Mouse (Mus musculus): ENCODE measurements around the gene Mdga2.

Mdga2 gene

DNA sequence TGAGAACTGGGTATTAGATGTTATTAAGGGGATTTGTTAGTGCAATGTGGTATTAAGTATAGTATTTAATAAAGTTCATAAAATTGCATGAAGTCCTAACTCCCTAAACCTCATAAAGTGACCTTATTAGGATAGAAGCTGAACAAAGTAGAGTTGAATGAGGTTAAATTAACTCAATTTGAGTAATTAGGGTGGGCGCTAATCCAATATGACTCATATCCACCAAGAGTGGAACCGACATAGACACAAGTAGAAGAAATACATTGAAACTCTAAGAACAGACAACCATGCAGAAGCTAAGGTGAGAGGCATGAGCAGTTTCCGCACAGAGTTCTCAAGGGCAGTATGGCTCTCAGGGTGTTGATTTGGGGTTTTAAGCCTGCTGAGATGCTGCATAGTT is 165.7 kb downstream of the Mdga2 start:
- no peak for DNase-seq (ENCODE audit: low read depth)

DNA sequence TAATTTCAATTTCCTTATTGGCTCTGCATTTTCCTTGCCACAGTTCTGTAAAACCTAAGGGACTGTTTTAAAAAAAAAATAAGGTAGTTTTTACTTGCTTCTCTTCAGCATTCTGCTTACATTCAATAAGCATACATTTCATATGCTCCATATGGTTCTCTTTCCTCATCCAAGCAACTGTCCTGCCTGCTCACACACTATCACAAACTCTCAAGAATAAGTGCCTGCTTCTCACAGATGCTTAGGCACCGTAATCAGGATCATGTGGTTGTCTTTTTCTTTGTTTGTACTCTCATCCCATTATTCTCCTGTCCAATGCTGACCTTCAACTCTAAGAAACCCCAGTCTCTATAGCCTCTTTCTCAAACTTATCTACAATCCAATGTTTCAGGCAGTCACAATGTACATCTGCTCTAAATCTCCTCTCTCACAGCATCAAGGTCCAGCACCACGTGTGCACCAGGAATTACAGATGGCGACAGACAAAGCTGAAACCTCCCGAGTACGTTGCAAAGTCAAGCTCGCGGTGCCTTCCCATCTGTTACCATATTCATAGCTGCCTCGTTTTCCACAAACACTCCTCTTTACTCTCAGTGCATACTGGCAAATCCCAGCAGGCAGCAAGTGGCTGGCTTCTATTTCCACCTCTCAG is 177.1 kb downstream of the Mdga2 start:
- DNase-seq (ENCODE audit: low read depth): no peak

DNA sequence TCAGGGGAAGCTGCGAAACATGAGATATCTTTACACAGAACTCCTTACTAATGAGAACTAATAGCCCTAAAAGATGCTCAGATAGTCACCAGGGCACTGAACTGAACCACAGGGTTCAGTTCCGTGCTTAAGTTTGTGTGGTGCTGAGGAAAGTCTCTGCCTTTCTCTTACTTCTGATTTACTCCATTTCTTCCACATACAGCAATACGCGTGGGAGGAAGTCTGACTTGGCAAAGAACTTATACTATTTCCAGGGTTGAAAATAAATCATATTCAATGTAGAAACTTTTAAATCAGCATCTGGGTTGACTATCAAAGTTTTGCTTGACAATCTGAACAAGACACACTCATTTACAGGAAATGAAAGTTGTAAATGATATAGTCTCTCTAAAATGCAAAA is 180.5 kb downstream of the Mdga2 start:
- no peak for DNase-seq (ENCODE audit: low read depth)

DNA sequence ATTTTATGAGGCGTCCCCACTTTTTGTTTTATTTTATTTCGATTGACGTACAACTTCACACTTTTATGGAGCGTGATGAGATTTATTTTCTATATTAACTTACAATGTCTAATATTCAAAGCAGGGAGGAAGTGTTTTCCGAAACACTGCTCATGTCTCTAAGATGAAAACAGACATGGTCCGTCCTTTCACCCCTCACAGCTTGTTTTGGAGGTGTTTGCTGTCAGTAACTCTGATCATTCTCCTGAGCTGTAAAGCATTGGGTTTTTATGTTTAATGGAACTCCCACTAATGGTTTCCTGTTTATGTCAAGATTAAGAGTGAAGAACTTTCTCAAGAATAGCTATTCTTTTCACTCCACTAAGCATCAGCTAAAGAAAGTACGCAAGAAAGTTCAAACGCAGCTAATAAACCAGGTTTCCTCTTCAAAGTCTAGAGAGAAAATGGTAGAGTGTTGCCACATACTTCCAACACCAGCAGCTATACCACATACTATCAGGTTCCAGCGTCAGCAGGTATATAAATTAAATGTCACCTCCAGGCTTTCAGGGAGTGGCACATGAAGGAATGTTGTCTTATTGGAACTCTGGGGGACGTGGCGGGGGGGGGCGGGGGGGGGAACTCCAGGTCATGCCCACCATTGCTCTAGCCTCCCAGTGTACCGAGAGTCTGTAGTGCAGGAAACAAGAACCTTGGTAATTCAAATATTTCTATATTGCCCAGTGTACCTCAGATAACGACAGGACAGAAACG is 186.7 kb downstream of the Mdga2 start:
- no peak for DNase-seq (ENCODE audit: low read depth)

DNA sequence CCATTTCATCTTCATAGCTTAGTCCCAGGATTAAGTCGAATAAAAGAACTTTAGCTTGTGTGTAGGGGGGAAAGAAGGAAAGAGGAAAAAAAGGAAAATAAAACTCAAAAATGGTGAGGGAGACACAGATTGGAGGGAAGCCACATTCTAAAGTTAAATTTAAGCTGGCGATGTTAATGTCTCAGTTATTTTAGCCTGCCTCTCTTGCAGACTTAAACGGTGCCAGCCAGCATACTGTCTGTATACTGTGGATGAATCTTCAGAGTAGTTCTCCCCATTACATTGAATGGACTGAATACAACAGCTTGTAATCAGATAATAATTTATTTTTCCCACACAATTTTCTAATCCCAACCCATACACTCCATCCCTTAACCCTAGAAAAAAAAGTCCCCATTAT is 205.2 kb downstream of the Mdga2 start:
- DNase-seq (ENCODE audit: low read depth): no peak

DNA sequence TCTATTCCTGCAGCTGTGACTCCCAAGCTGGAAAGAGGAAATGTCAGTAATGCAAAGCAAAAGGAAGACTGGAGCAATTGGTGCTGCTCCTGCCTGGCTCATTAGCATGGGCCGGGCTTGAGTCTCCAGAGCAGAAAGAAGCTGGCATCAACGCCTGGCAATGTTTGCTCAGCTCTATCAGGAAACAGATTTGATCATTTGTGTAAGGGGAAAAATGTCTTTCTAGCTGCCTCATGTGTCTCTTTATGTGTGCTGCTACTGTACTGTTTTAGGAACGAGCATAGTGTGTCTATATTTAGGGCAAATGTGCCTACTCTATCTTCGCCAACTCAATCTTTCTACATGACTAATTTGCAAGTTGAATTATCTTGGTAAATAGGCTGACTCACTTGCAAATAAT is 211.0 kb downstream of the Mdga2 start:
- no peak for DNase-seq (ENCODE audit: low read depth)

DNA sequence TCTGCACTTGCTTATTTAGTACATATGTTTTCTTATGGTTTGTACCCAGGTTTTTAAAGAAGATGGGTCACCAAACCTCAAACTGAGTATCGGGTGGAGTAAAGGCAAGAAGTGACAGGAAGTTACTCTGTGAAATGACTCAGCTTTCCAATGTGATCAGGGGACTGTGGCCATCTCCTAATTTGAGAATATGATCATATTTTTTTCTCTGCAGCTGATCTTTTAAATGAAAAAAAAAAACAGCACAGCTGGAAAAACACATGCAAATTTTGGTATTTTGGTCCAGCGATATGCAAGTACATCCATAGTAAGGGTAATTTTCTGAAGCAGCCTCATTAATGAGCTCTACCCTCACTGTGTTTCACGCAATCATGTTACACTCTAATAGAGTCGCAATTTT is 212.0 kb downstream of the Mdga2 start:
- DNase-seq (ENCODE audit: low read depth): no peak

DNA sequence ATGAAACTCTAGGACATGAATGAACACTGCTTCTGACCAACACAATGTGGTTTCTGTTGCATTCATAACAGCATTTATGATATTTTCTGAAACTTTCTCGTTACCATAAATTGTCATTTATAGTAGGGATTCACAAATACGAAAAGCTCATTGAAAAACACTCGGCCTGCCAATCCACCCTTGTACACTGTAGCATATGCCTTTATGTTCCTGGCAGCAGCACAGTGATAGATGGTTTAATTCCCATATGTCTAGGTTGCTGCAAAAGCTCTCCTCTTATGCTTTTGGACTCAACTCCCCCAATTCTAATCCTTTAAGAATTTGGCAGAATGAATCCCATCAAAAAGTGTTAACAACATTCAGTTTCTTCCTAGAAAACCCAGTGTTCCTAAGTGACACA is 213.2 kb downstream of the Mdga2 start:
- no peak for DNase-seq (ENCODE audit: low read depth)

DNA sequence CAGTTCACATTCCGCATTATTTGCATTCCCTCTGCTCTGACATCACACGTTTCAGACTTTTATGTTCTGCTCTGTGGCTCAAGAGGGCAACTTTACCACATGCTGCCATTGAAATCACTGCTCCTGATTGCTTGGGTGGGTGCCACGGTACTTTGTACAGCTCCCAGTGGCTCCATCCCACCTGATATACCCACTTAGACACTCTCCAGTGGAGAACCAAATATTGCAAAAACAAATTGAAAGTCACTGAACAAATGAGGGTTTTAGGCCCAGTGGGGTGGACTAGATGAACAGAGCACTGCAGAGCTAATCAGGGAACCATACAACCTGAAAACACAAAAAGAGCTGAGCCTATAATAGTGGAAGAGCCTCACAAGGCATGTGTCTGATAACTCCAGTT is 268.2 kb downstream of the Mdga2 start:
- no peak for DNase-seq (ENCODE audit: low read depth)

DNA sequence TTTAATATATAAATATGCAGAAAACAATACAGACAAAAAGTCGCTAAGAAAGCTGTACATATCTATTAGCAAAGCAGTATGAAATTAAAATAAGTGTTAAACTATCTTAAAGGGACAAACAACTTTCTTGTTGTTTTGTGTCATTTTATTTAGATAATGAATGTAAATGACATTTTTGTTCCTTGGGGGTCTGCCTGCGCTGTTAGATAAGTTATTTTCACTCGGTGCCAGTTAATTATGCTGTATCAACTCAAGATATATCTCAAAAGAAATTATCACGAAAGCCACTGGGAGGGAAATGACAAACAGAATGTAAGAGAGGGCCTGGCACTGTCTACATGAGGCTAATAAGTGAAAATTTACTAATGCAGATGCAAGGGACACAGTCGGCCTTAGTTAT is 306.6 kb downstream of the Mdga2 start:
- DNase-seq (ENCODE audit: low read depth): no peak

DNA sequence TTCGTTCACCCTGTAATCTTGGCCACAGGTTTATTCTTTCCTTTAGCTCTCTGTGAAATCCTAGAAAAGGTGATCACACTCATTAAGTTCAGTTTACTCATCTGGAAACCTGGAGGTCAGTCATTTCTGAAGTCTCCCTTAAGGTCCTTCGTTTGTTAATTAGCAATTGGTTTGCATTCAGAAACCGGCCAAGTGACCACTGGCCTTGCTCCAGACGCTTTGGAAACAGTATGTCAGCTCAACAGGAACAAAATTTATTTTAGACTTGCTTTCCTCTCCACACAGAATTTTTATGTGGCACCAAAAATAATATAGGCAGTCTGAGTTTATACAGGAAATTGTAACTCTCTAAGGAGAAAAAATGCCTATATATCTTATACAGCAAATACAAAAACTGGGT is 323.0 kb downstream of the Mdga2 start:
- no peak for DNase-seq (ENCODE audit: low read depth)

DNA sequence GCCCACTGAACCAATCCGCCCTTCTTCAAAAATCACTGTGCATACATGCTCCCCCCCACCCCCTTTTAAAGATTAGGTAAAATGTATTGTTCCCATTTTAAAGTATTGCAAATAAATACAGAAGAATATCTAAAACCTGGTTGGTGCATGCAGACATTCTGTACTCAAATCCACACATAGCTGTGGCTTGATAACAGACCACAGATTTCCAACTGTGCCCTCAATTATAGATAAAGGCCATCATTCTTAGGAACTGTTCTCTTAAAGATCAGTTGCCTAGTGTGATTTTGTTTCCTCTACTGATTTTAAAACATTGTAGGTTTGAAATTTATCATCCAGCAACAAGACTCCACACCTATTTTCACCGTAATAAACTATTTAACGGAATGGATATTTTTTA is 325.6 kb downstream of the Mdga2 start:
- DNase-seq (ENCODE audit: low read depth): no peak

DNA sequence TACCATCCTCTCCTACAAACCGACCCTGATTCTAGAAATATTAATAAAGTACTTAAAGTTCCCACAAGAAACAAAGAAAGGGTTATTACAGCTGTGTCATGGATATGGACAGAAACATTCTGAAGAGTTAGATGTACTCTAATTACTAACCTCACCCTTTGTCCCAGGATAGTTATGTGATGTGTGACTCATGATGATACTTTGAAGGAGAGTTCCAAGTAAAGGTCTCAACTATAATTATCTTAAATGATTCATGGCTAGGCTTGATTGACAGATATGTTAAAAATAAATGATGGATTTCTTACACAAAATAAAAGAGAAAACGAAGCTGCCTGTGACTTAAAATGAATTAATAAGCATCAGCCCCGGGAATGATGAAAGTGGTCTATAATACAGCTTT is 332.1 kb downstream of the Mdga2 start:
- no peak for DNase-seq (ENCODE audit: low read depth)

DNA sequence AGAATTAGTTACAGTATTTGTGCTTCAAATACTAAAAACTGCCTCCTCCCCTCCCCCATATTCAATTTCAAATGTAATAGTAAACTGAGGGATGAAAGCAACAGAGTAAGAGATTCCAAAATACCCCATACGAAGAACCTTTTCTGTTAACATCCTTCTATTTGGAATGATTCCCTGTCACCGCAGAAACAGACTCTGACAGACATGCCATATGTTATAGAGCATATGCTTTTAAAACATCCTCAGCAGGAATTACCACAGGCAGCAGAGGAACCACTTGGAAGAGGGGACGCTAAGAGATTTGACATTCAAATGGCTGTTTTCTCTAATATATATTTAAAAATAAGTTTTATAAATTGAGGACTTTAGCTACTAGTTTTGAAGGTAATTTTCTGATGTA is 333.1 kb downstream of the Mdga2 start:
- DNase-seq (ENCODE audit: low read depth): no peak

DNA sequence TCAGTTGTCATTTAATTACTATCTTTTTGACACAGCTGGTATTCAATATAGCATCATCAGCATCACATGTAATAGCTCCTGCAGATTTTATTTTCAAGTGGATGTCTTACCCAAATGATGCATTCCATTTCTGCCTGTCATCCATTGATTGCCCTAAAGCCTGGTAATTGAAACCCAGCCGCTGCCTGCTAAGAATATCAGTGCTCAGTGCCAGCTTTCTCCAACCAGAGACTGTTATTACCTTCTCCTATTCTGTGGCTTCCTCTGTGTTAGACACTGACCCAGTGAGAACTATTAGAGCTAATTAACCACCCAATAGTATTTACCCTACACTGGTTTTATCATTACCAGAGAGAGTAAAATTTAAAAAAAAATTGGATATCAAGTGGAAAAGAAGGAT is 333.7 kb downstream of the Mdga2 start:
- no peak for DNase-seq (ENCODE audit: low read depth)

DNA sequence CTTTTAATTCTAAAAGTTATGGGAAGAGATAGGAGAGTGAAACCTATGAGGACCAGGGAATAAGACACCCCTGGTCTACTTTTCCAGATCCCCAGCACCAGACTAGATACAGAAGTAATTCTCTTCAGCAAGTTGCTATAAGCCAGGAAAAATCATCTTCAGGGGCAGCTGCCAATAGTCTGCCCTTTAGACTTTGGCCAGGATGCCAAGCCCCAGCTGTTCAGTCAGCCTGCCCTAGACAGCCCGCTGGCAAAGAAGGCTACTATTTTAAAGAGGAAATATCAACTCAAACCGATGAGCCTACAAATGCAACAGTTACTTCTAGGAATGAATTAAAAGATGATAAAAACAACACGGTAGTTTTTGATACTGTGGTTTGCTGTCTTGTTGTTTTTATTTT is 356.1 kb downstream of the Mdga2 start:
- no peak for DNase-seq (ENCODE audit: low read depth)

DNA sequence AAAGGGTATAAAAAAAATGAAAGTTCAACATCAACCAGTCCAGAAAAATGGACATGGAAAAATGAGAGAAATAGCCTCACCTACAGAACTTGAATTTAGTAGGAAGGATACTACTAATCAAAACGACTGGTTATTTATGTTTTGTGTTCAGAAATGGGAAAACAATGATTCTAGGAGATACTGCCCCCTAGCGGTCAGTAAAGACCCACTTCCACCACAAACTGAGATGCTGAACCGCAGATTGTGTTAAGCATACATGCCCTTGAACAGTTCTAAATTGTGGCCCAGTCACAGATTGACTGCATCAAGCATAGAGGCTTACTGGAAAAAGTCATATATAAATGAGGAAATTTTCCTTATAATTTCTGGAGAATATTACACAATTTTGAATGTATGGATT is 369.2 kb downstream of the Mdga2 start:
- peak; percentile 6 for DNase-seq (ENCODE audit: low read depth)

DNA sequence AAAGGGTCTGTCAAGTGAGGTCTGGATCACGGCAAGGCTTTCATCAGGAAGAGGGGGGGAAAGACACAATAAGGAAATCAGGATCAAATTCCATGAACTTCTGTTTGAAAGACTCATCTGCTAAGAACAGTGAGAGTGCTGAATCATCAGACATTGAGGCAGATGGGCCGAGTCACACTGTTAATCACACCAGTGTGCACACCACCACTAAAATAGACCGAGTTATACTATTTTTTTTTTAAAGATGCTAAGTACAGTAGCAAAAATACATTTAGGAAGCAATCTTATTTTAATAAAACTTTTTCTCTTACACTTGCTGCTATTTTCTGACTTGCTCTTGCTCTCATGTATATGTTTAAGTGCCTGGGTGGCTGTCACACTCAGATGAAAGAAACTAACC is 382.0 kb downstream of the Mdga2 start:
- DNase-seq (ENCODE audit: low read depth): no peak

DNA sequence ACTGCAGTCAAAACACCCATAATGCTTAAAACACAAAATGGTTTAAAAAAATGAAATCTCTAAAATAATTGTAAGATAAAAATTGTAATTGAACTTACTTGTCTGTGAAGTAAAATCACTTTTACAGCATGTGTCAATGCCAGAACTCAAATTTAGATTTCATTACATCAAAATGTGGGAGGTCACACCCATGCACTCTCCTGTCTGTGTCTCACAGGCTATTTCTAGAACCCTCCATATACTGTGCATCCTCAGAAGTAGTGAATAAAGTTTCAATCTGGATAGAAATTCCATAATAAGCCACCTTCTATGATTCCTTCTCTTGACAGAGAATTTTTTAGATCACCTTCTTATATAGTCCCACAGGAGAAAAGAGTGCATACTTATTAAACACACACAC is 466.7 kb downstream of the Mdga2 start:
- DNase-seq (ENCODE audit: low read depth): no peak

DNA sequence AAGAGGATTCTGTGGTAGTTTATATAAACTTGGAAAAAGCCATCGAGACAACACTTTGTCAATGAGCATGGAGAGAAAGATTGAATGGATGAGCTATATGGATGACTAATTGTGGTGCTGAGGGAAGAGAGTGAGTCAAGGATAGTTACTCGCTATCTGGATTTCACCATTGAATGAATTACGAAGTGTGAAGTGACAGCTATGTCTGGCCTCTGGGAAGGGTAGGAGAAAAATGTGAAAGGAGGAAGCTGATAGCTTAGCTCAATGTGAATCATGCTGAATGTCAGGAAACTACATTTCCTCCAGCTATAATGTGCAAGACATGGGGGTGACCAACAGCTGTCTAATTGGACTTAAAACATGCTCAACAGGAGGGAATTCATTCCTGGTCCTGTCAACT is 487.8 kb downstream of the Mdga2 start:
- DNase-seq (ENCODE audit: low read depth): no peak

DNA sequence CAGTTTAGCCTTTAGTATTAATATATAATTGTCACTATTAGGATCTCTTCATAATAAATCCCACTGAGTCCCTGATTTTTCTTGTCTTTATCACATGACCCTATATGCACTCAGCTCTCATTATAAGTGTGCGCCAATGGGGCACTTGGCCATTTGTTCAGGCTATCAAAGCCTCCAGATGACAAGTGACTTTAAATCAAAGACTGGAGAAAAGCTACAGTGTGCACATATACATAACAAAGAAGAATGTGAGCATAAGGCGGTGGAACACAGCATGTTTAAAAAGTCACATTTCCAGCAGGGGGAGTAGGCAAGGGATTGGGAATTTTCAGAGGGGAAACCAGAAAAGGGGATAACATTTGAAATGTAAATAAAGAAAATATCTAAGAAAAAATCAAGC is 497.9 kb downstream of the Mdga2 start:
- no peak for DNase-seq (ENCODE audit: low read depth)

DNA sequence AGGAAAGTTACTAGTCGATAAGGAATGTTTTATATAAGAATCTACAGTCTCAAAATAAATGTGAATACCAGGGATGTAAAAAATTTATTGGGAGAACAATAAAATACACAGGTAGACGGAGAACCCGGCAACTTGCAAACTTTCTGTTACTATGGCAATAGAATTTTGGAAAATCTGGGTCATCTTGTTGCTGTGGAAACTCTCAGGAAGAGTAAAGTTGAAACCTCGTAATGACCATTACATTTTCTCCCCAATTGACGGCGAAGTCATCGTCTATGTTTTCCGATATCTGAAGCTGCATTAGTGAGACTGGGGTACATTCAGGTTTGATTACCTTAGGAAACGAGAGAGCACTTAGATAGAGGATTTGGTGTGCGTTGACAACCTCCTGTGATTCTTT is 514.0 kb downstream of the Mdga2 start:
- DNase-seq (ENCODE audit: low read depth): no peak

DNA sequence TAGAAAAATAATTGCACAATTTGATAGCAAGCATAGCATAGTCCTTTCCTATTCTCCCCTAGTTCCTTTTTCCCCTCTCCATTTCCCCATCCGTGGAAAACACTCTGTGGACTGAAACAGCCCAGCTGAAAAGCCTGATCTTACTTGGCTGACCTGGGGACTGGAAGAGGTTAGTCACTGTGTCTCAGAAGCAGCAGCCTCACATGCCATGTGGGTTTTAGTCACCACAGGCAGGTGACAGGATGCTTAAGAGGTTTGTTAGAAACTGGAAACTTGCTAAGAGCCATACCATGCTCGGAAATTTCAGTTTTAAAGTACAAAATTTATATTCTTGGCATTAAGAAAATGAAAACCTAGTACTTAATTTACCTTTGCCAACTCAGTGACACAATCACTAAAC is 514.9 kb downstream of the Mdga2 start:
- DNase-seq (ENCODE audit: low read depth): no peak

DNA sequence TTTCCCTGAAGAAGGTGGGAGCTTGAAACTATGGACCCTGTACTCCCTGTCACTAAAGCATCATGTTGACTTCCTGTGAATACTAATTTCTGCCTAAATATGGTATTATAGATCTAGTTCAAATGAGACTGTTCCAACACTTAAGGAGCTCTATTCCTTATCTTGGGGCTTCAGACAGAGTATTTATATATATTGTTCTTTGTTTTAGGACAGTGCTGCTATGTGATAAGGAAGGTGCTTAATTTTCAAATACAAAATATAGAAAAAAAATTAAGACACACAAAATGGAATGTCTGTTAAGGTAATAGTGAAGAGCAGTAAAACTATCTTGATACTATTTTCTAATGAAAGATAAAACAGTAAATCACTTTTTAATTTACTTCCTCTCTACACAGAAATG is 517.3 kb downstream of the Mdga2 start:
- DNase-seq (ENCODE audit: low read depth): no peak
